Mouse (Mus musculus): ENCODE data around the gene Olfr173. TPM values are rescaled to one million over a fixed set of nuclear protein-coding genes. Genes with fewer than 3 reads are reported as not detected.

Olfr173 gene
- polyA plus RNA-seq (2014; fragmentation: Illumina TruSeq; extraction: RNeasy Lipid Tissue Mini Kit (QIAGEN cat#74804); ENCODE audit: low read depth, low replicate concordance) = not detected

GRCm38 (mm10) chr16:58800168-58800567, at the start of gene Olfr173:
Gene Olfr173, minus strand, starts transcription at chr16:58800268.

GRCm38 (mm10) chr16:58826732-58827319, 26.8 kb upstream of the Olfr173 start, which contains the start of gene Olfr175-ps1:
Gene Olfr175-ps1, minus strand, starts transcription at chr16:58826782.

GRCm38 (mm10) chr16:58763076-58763475, 37.0 kb downstream of the Olfr173 start, which contains the start of gene Olfr172:
Gene Olfr172, minus strand, starts transcription at chr16:58763176.

Other genes with a start within 250 kb of the Olfr173 start
- gene Gm813, start 183.3 kb downstream of the Olfr173 start, polyA plus RNA-seq (2014; fragmentation: Illumina TruSeq; extraction: RNeasy Lipid Tissue Mini Kit (QIAGEN cat#74804); ENCODE audit: low read depth, low replicate concordance) = not detected
- not detected for gene E330017A01Rik, start 161.5 kb downstream of the Olfr173 start, polyA plus RNA-seq (2014; fragmentation: Illumina TruSeq; extraction: RNeasy Lipid Tissue Mini Kit (QIAGEN cat#74804); ENCODE audit: low read depth, low replicate concordance)
- 187 TPM for gene Cpox, start 130.0 kb downstream of the Olfr173 start, polyA plus RNA-seq (2014; fragmentation: Illumina TruSeq; extraction: RNeasy Lipid Tissue Mini Kit (QIAGEN cat#74804); ENCODE audit: low read depth, low replicate concordance)
- gene Gpr15, start 81.2 kb downstream of the Olfr173 start, polyA plus RNA-seq (2014; fragmentation: Illumina TruSeq; extraction: RNeasy Lipid Tissue Mini Kit (QIAGEN cat#74804); ENCODE audit: low read depth, low replicate concordance) = not detected
- gene Cldnd1, start 72.4 kb downstream of the Olfr173 start, polyA plus RNA-seq (2014; fragmentation: Illumina TruSeq; extraction: RNeasy Lipid Tissue Mini Kit (QIAGEN cat#74804); ENCODE audit: low read depth, low replicate concordance) = 39.4 TPM
- gene Olfr172, start 37.1 kb downstream of the Olfr173 start, polyA plus RNA-seq (2014; fragmentation: Illumina TruSeq; extraction: RNeasy Lipid Tissue Mini Kit (QIAGEN cat#74804); ENCODE audit: low read depth, low replicate concordance) = not detected
- gene Olfr175-ps1, start 26.5 kb upstream of the Olfr173 start, polyA plus RNA-seq (2014; fragmentation: Illumina TruSeq; extraction: RNeasy Lipid Tissue Mini Kit (QIAGEN cat#74804); ENCODE audit: low read depth, low replicate concordance) = not detected
- gene Olfr177, start 74.5 kb upstream of the Olfr173 start, polyA plus RNA-seq (2014; fragmentation: Illumina TruSeq; extraction: RNeasy Lipid Tissue Mini Kit (QIAGEN cat#74804); ENCODE audit: low read depth, low replicate concordance) = not detected
- not detected for gene Olfr178, start 91.8 kb upstream of the Olfr173 start, polyA plus RNA-seq (2014; fragmentation: Illumina TruSeq; extraction: RNeasy Lipid Tissue Mini Kit (QIAGEN cat#74804); ENCODE audit: low read depth, low replicate concordance)
- not detected for gene Olfr181, start 128.5 kb upstream of the Olfr173 start, polyA plus RNA-seq (2014; fragmentation: Illumina TruSeq; extraction: RNeasy Lipid Tissue Mini Kit (QIAGEN cat#74804); ENCODE audit: low read depth, low replicate concordance)
- gene Olfr180, start 129.1 kb upstream of the Olfr173 start, polyA plus RNA-seq (2014; fragmentation: Illumina TruSeq; extraction: RNeasy Lipid Tissue Mini Kit (QIAGEN cat#74804); ENCODE audit: low read depth, low replicate concordance) = not detected
- not detected for gene Olfr183, start 195.1 kb upstream of the Olfr173 start, polyA plus RNA-seq (2014; fragmentation: Illumina TruSeq; extraction: RNeasy Lipid Tissue Mini Kit (QIAGEN cat#74804); ENCODE audit: low read depth, low replicate concordance)
- not detected for gene Olfr186, start 230.0 kb upstream of the Olfr173 start, polyA plus RNA-seq (2014; fragmentation: Illumina TruSeq; extraction: RNeasy Lipid Tissue Mini Kit (QIAGEN cat#74804); ENCODE audit: low read depth, low replicate concordance)
- gene Olfr187, start 239.5 kb upstream of the Olfr173 start, polyA plus RNA-seq (2014; fragmentation: Illumina TruSeq; extraction: RNeasy Lipid Tissue Mini Kit (QIAGEN cat#74804); ENCODE audit: low read depth, low replicate concordance) = not detected